Mouse (Mus musculus) heart, postnatal 25 days (tissue): Measurements from ENCODE around the gene Kif3c. TPM values are rescaled to one million over a fixed set of nuclear protein-coding genes. Genes with fewer than 3 reads are reported as not detected.

Experiments used
- DNase-seq: peaks from one replicate; pipeline ENCODE4 v3.0.0; 2022; ENCODE audit warnings: low spot score
- intact Hi-C: fragments of 180-260 bp; cut with DNase I; formaldehyde crosslinking; loops from one replicate; pipeline ENCODE4 v1.15.1; 2025
- total RNA-seq, 2 experiments: library from RNA; stranded (reverse); gene quantifications; 2 replicates each; pipeline ENCODE4 v1.2.3; 2021

Kif3c gene
- total RNA-seq, 2 experiments from 2014 or later: 3.8 to 4.4 TPM

DNA sequence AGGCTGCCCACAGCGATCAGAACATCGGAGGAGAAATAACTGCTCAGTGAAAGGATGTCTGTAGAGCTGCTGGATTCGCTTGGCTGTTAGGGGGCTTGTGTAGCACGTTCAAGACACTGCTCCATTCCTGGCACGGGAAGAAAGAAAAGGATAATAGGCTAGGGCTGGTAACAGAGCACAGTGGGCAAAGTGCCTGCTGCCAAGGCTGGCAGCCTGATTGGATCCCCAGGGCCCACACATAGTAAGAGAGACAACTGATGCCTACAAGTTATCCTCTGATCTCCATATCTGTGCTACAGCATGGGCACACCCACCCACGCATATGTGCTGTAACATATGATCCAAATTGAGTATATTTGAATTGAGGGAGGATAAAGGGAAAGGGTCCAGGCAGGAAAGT, 41.7 kb downstream of the Kif3c start:
- intact Hi-C loops: no loop called here
- no peak for DNase-seq

DNA sequence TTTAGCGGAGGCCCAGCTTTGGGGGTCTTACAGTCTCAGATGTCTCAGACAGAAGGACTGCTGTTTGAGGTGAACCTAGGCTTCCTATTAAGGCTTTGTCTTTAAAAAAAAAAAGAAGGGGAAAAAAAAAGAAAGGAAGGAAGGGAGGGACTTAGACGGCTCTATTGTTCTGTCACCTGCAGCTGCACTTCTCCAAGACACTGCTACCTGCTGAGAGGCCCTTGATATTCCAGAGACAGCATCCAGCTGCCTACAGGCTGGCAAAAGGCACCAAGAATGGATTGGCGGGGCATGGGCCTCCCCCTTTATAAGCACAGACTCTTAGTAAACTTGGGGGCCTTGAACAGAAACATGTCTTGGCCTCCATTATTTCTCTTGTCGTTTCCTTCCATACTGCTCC, 50.0 kb downstream of the Kif3c start:
- intact Hi-C loops: no loop called here
- DNase-seq: no peak

DNA sequence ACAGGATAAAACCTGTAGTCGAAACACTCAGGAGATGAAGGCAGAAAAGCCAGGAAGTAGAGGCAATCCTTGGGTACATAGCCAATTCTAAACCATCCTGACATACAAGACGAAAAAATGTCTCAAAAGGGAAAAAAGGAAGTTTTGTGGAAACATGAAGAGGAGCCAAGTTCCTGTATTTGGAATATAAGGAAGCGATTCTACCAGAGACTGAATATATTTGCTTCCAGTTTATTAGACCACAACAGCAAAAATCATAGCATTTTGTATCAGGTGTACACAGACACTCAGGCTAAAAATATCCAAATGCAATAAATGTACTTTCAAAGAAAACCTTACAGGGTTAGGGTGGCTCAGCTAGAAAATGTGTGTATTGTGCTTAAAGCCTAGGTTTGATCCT, 53.8 kb downstream of the Kif3c start:
- no peak for DNase-seq
- intact Hi-C loops: no loop called here

DNA sequence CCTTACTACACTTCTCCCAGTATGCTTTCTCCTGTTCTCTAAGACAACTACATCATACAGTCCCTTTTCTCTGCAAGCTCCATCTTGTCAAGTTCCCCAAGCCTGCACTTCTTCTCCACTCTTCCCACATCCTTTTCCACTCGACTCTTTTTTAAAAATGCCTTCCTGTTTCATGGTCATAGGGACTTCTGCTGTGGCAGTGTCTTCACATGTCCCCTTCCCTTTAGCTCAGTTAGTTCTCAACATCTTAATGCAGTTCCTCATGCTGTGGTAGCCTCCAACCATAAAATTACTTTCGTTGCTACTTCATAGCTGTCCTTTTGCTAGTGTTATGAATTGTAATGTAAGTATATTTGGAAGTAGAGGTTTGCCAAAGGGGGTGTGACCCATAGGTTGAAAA, 55.6 kb downstream of the Kif3c start:
- no peak for DNase-seq
- intact Hi-C loops: no loop called here

DNA sequence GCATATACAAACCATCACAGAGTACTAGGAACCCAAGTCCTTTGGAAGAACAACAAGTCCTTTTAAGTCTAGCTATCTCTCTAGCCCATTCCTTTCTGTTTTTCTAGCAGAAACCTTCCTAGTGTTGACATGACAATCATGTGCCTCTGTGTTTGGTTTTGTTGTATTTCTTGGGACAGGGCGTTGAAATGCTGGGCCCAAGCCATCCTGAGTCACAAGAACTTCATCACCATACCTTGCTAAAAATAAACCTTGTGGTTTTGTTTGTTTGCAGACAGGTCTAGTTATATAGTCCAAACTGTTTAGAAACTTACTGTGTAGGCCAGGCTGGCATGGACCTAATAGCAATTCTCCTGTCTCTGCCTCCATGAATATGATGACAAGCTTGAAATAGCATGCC, 57.9 kb downstream of the Kif3c start:
- intact Hi-C loops: no loop called here
- no peak for DNase-seq

DNA sequence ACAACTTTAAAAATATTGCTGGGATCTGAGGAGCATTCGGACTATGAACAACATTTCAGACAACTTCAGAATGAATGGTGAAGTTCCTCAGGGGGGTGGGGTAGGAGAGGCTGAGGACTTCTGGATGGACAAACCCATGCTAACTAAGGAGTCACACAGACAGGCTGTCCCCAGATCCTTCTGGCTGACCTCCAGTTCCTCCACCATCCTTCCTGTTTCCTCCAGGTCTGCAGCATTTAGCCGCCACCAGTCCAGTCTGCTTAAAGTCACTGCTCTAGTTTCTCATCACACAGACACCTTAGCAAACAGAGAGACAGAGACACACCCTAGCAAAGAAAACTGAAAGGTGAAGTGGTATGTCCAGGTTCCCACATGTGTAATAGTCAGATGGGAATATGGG, 59.2 kb downstream of the Kif3c start:
- DNase-seq: no peak
- intact Hi-C loops: no loop called here

DNA sequence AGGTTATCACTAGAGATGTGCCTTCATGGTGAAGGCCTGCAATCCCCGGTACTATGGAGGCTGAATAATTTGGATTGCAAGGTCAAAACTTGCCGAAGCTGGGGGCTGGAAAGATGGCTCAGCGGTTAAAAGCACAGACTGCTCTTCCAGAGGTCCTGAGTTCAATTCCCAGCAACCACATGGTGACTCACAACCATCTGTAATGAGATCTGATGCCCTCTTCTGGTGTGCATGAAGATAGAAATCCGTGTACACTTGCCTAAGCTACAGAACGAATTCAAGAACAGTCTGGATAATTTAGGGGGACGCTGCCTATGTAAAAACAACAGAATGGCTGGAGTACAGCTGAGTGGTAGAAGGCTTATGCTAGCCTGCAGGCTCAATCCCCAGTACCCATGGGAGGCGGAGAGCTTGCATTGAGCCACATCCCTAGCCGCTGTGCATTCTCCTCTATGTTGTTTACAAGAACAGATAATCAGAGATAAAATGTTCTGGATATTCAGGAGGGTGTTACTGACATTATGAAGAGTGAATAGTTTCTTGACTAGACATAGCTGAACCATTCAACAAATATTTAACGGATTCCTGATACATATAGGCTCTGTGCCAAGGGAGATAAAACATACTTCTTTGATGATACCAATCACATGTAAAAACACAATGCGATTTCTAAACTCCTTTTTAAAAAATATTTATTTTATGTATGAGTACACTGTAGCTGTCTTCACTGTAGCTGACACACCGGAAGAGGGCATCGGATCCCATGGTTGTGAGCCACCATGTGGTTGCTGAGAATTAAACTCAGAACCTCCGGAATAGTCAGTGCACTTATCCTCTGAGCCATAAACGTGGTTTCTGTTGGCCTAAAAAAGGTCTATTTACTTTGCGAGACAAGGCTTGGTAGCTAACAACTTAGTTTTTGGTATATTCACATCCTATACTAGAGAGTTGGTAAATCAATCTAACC, 60.7 kb downstream of the Kif3c start:
- DNase-seq: no peak
- intact Hi-C loops: loop anchor here (2.0 to 5.0 kb wide), 2 partner anchors 147 to 191 kb away; partner anchors contain the start of gene Dtnb

DNA sequence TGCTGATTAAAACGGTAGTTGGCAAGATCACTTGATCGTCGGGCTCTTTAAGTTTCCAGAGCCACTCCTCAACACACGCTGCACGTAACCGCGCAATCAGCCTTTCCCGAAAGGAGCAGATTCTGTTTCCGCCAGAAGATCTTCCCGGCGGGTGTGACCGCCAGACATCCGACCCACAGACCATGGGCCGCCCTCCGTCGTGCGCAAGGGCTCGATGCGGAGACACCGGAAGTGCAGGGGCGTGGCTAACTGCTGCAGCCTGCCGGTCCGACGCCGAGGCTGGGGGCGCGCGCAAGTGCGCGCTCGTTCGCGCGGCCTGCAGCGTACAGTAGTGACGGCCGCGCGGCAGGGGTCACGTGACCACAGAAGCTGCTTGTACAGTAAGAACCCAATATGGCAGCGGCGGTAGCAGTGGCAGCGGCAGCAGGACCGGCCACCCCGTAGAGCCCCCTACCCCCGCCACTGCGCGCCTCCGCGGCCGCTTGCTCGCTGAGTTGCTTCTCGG, 61.6 kb downstream of the Kif3c start, which contains the start of gene Asxl2:
Gene Asxl2 (plus strand): TSS at position 328 of the 505 bp plus-strand sequence.
- intact Hi-C loops: loop anchor here (2.0 to 5.0 kb wide), 2 partner anchors 146 to 192 kb away; partner anchors contain the start of gene Dtnb
- DNase-seq: peak; percentile 99

DNA sequence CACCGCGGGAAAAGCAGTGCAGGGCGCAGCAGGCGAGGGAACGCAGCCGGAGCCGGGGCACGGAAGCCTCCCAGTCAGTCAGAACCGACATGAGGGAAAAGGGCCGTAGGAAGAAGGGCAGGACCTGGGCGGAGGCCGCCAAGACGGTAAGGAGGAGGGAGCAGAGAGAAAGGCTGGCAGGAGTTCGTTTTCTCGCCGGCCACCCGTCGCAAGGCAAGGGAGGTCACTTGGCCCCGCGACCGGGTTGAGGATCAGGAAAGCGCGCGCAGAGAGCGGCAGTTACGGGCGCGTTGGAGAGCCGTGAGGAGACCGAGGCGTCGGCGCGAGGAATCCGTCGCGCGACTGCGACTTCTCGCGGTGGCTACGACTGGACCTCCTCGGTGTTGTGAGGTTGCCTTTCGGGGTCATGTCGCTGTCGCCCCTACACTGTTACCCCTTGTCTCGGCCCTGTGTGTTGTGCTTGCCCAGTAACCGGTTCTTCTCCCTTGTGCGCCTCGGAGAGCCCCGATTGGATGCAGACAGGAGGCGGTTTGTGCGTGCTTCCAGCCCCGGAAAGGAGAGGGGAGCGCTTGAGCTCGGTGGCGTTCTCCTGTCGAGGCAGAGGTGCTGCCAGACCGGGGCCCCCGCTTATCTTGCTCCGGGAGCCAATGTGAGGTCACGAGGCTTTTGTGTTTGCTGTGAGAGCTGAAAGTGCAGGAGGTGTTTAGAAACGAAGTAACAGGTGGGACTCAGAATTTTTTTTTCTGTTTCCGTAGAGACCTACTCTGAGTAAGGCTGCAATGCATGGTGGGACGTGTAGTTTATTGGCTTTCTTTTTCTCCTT, 62.3 kb downstream of the Kif3c start:
- intact Hi-C loops: loop anchor here (2.0 to 5.0 kb wide), 2 partner anchors 145 to 192 kb away; partner anchors contain the start of gene Dtnb
- peak; percentile 54 for DNase-seq

DNA sequence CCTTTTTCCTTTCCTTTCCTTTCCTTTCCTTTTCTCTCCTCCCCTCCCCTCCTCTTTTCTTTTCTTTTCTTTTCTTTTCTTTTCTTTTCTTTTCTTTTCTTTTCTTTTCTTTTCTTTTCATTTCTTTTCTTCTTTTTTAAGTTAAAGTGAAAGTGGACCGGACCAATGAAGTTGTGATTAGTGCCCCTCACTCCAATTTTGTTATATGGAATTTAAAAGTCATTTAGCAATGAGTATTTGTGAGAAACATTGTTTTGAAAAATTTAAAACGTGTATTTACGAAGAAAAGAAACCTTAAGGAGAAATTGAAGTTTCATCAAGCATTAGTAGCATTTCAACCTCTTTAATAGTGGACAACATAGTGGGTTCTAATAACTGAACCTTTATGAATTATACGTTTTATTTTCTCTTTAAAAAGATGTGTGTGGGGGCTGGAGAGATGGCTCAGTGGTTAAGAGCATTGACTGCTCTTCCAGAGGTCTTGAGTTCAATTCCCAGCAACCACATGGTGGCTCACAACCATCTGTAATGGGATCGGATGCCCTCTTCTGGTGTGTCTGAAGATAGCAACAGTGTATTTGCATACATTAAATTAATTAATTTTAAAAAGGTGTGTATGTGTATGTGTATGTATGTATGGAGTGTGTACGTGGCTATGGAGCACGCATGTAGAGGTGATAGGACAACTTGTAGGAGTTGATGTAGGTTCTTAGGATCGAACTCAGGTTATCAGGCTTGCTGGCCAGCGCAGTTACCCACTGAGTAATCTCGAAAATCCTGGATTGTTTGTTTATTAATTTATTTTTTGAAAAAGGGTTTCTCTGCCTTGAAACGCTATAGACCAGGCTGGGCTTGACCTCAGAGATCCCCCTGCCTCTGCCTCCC, 63.2 kb downstream of the Kif3c start:
- intact Hi-C loops: loop anchor here (2.0 to 5.0 kb wide), 2 partner anchors 144 to 193 kb away; partner anchors contain the start of gene Dtnb
- no peak for DNase-seq

DNA sequence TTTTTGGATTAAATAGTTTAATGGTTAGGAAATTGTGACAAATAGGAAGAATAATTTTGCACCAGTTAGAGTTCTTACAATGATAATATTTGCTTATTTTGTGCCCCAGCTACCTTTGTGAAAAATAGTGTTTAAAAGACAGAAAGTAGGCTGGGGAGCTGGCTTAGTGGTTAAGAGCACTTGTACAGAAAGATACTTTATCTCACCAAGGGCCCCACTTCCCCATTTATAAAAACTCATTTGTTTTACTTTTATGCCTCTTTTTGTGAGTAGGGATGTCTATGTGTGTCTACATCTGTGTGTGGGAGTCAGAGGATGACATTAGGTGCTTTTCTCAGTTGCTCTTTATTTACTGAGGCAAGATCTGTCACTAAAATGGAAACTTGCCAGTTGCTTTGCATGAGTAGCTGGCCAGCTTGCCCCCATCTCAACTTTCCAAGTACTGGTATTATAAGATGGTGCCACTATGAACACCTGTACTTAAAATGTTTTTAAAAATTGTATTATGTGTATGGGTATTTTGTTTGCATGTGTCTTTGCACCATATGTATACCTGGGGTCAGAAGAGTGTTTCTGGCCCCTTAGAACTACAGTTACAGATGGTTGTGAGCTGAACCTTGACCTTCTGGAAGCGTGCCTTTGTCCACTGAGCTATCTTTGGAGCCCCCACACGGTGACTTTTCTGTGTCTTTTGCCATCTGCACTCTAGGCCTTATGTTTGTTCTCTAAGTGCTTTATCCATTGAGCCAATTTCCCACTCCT, 64.9 kb downstream of the Kif3c start:
- intact Hi-C loops: loop anchor here (5.0 kb wide), 2 partner anchors 118 to 142 kb away; partner anchors contain the start of gene Dtnb

DNA sequence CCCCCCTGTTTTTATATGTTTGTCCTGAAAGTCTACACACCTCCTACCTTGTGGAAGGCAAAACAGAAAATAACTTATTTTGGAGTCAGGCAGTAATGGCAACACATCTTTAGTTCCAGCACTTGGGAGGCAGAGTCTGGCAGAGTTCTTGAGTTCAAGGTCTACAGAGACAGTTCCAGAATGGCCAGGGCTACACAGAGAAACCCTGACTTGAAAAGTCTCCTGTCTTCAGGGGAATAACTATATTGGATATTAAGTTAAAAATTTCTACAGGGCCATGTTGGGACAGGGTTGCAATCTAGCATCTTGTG, 65.5 kb downstream of the Kif3c start:
- intact Hi-C loops: loop anchor here (5.0 kb wide), 1 partner anchor 118 kb away; no protein-coding TSS in a partner anchor
- DNase-seq: no peak

More for the DNA sequence above, 64.9 kb downstream of the Kif3c start:
- DNase-seq: no peak

DNA sequence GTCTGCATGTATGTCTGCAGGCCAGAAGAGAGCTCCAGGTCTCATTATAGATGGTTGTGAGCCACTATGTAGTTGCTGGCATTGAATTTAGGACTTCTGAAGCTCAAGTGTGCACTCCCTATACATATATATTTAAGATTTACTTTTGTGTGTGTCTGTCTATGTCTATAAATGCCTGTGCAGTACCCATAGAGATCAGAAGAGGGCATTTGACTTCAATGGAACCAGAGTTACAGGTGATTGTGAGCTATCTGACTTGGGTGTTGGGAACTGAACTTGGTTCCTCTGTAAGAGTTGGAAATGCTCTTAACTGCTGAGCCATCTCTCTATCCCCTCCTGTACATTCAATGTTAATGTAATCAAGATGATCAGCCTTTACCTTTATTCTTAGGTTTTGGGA, 66.1 kb downstream of the Kif3c start:
- DNase-seq: no peak
- intact Hi-C loops: loop anchor here (5.0 kb wide), 1 partner anchor 119 kb away; no protein-coding TSS in a partner anchor

DNA sequence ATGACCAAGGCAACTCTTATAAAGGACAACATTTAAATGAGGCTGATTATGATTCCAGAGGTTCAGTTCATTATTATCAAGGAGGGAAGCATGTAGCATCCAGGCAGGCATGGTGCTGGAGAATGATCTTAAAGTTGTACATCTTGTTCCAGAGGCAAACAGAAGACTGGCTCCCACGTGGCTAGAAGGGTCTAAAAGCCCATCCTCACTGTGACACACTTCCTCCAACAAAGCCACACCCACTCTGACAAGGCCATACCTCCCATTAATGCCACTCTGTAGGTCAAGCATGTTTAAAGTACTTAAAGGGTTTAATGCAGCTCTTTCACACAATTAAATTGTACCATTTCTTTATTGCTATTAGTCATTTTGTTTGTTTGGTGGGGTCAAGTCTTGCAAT, 68.8 kb downstream of the Kif3c start:
- intact Hi-C loops: loop anchor here (5.0 kb wide), 1 partner anchor 121 kb away; no protein-coding TSS in a partner anchor
- DNase-seq: no peak

DNA sequence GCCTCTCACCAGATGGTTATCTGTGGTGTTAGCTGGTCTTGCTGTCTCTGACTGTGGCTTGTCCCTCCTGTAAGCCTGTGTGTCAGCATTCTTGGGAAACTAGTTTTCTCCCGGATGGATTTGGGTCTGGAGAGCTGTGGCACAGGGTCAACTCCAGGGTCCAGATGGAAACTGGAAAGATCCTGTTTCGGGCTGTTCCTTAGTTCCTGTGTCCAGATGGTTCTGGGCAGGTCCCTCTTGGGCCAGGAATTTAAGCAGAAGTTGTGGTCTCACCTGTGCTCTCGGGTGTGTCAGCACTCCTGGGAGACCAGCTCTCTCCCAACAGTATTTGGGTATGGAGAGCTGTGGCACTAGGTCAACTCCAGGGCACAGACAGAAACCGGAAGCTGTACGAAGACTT, 71.5 kb downstream of the Kif3c start:
- intact Hi-C loops: no loop called here
- DNase-seq: no peak

DNA sequence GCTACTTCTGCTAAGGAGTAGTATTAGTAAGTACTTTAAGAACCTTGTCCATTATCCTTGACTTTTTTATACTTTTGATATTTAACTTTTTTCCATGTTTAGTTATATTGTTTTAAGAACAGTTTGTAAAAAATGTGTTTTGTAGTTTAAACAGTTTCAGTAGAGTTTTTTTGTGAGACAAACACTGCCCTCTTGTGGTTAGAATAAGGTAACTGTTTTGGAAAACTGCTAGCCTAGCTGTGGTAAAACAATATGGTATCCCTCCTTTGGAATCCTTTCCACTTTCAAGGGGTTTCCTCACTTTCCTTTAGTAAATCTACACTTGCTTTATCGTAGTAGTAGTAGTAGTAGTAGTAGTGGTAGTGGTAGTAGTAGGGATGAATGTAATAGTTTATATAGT, 72.9 kb downstream of the Kif3c start:
- DNase-seq: no peak
- intact Hi-C loops: no loop called here

DNA sequence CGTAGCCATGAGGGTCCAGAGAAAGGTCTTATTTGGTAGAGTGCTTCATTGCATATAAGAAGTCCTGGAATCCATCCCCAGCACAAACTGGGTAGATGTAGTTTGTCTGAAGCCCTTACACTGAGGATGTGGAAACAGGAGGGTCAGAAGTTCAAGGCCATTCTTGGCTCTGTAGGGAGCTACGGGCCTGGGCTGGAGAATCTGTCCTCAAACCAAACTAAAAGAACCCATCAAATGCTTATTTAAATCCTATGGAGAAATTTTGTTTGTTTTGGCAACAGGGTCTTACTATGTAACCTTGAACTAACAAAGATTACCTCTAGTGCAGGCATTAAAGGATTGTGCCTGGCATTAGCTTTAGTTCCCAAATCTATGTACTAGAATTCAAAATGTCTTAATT, 76.0 kb downstream of the Kif3c start:
- DNase-seq: no peak
- intact Hi-C loops: no loop called here

DNA sequence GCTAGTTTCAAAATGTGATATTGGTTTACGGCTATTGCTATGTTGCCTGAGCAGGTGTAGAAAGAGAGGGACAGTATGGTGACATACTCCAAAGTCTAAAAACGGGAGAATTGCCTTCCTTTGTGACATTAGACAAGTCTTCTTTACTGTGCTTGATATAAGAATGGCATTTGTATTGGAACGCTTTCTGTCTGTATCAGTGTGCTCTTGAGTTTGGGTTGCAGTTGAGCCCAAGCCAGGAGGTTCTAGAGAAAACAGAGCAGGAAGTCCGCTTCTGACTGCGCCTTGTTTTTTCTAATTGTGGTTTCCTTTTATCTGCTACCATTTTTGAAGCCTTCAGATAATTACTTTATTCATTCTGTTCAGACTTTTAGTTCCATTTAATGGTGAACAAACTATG, 76.4 kb downstream of the Kif3c start:
- intact Hi-C loops: no loop called here
- no peak for DNase-seq

DNA sequence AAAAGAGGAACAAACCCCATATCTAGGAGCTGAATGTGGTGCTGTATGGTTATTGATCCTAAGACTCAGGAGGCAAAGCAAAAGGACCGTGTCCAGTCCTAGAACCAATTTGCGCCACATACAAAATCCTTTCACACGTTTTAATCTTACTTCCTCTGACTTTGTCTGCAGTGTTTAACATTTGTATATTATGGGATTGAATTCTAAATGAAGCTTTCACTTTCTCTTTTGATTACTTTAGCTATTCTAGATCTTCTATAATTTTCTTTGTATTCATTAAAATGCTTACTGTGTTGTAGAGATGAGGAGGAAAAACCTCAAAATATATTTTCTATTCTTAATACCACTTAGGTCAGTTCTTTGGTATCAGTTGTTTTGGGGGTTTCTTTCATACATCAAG, 88.6 kb downstream of the Kif3c start:
- intact Hi-C loops: no loop called here
- DNase-seq: no peak
